Mouse (Mus musculus): ENCODE results near the gene Fam53b. TPM values are rescaled to one million over a fixed set of nuclear protein-coding genes. Genes with fewer than 3 reads are reported as not detected.

Fam53b gene
- polyA plus RNA-seq, 1 experiment from 2014 or later: 16.6 TPM

DNA sequence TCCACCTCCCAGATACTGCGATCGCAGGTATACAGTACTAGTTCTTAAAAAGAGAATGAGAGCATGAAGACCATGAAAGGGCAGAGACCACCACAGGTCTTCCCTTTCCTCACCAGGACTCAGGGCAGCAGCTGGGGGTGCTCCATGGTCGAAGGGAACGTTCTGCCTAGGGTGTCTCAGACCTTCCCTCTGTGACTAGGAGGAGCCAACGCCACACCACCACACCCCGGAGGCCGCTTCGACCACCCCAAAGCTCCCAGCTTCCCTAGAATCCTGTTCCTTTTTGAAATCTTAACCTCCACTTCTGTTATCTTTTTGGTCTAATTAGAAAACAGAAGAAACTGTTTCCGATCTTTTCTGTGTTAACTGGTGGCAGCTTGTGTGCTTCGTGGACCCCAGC, 37.8 kb downstream of the Fam53b start:
- H3K9ac ChIP-seq: no peak overlapping the region
- no peak overlapping the region for H3K4me3 ChIP-seq (replicated peaks; ENCODE audit: low read length)
- no peak overlapping the region for H3K4me2 ChIP-seq (replicated peaks)
- 93% methylated on average over 10 of the region's 10 CpGs for WGBS
- ATAC-seq (ENCODE audit: low FRiP score) (no peak), DNase-seq (ENCODE audit: low spot score) (no peak)
- H3K27me3 ChIP-seq (ENCODE audit: control insufficient read depth, insufficient read depth, low read length): no peaks in the 10 kb centered on the region
- H3K9me3 ChIP-seq (ENCODE audit: control insufficient read depth, low read length): no peaks in the 10 kb centered on the region
- H3K4me1 ChIP-seq (replicated peaks; ENCODE audit: control insufficient read depth, insufficient read depth, low read length): peaks cover 11% of the 10 kb centered on the region
- peaks cover 26% of the 10 kb centered on the region; the same call in 1 of the 2 replicates for H3K36me3 ChIP-seq (replicated peaks; ENCODE audit: control insufficient read depth, insufficient read depth)
- no peak overlapping the region for H3K27ac ChIP-seq

GRCm38 (mm10) chr7:132775333-132775732, 38.4 kb downstream of the Fam53b start:
- DNase-seq (ENCODE audit: low spot score): no peak
- H3K4me3 ChIP-seq (replicated peaks; ENCODE audit: low read length): no peak overlapping the region
- 92% methylated on average over 5 of the region's 5 CpGs for WGBS
- H3K4me2 ChIP-seq (replicated peaks): no peak overlapping the region
- H3K27ac ChIP-seq: no peak overlapping the region
- no peaks in the 10 kb centered on the region for H3K27me3 ChIP-seq (ENCODE audit: control insufficient read depth, insufficient read depth, low read length)
- no peak for ATAC-seq (ENCODE audit: low FRiP score)
- no peak overlapping the region for H3K9ac ChIP-seq
- H3K36me3 ChIP-seq (replicated peaks; ENCODE audit: control insufficient read depth, insufficient read depth): peaks cover 26% of the 10 kb centered on the region; the same call in 1 of the 2 replicates
- no peaks in the 10 kb centered on the region for H3K9me3 ChIP-seq (ENCODE audit: control insufficient read depth, low read length)
- H3K4me1 ChIP-seq (replicated peaks; ENCODE audit: control insufficient read depth, insufficient read depth, low read length): peaks cover 5% of the 10 kb centered on the region

GRCm38 (mm10) chr7:132773011-132773705, 40.5 kb downstream of the Fam53b start:
- peaks cover under 1% of the 10 kb centered on the region for H3K4me1 ChIP-seq (replicated peaks; ENCODE audit: control insufficient read depth, insufficient read depth, low read length)

GRCm38 (mm10) chr7:132772440-132772839, 41.2 kb downstream of the Fam53b start:
- Histone ChIP-seq H3K36me3 (replicated peaks; ENCODE audit: control insufficient read depth, insufficient read depth) (peaks cover 12% of the 10 kb centered on the region; the same call in 1 of the 2 replicates), H3K27ac (no peak overlapping the region), H3K4me2 (replicated peaks) (no peak overlapping the region), H3K27me3 (ENCODE audit: control insufficient read depth, insufficient read depth, low read length) (no peaks in the 10 kb centered on the region), H3K4me1 (replicated peaks; ENCODE audit: control insufficient read depth, insufficient read depth, low read length) (peaks cover 8% of the 10 kb centered on the region), H3K4me3 (replicated peaks; ENCODE audit: low read length) (no peak overlapping the region), H3K9ac (no peak overlapping the region), H3K9me3 (ENCODE audit: control insufficient read depth, low read length) (no peaks in the 10 kb centered on the region)
- WGBS: 89% methylated on average over 5 of the region's 5 CpGs
- DNase-seq (ENCODE audit: low spot score): no peak
- ATAC-seq (ENCODE audit: low FRiP score): no peak

More at GRCm38 (mm10) chr7:132773011-132773705, 40.5 kb downstream of the Fam53b start:
- Histone ChIP-seq H3K27me3 (ENCODE audit: control insufficient read depth, insufficient read depth, low read length) (no peaks in the 10 kb centered on the region), H3K4me2 (replicated peaks) (no peak overlapping the region), H3K9me3 (ENCODE audit: control insufficient read depth, low read length) (no peaks in the 10 kb centered on the region), H3K4me3 (replicated peaks; ENCODE audit: low read length) (no peak overlapping the region), H3K9ac (no peak overlapping the region), H3K36me3 (replicated peaks; ENCODE audit: control insufficient read depth, insufficient read depth) (peaks cover 19% of the 10 kb centered on the region; the same call in 1 of the 2 replicates), H3K27ac (no peak overlapping the region)
- no peak for ATAC-seq (ENCODE audit: low FRiP score)
- WGBS: 91% methylated on average over 7 of the region's 7 CpGs
- no peak for DNase-seq (ENCODE audit: low spot score)

GRCm38 (mm10) chr7:132768498-132769344, 45.0 kb downstream of the Fam53b start:
- DNase-seq (ENCODE audit: low spot score): no peak

DNA sequence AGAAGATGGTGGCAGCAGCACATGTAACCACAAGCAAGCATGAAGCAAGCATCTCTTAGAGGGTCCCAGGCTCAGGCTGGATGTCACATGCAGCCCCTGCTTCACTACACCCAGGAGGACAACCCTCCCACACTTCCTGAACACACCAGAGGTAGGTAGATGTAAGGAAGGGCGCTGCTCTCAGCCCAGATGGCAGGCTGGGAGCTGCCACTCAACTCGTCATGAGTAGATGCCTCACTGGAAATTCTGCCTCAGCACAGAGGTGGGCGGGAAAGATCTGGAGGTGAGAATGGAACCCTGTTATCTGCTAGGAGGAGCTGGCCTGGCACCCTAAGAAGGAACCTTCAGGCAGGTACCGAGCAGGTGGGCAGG, 45.7 kb downstream of the Fam53b start:
- Histone ChIP-seq H3K36me3 (replicated peaks; ENCODE audit: control insufficient read depth, insufficient read depth) (no peaks in the 10 kb centered on the region), H3K9me3 (ENCODE audit: control insufficient read depth, low read length) (no peaks in the 10 kb centered on the region), H3K9ac (no peak overlapping the region), H3K4me2 (replicated peaks) (no peak overlapping the region), H3K27me3 (ENCODE audit: control insufficient read depth, insufficient read depth, low read length) (no peaks in the 10 kb centered on the region), H3K4me3 (replicated peaks; ENCODE audit: low read length) (no peak overlapping the region), H3K4me1 (replicated peaks; ENCODE audit: control insufficient read depth, insufficient read depth, low read length) (peaks cover 27% of the 10 kb centered on the region), H3K27ac (0 out of 2 replicates have a peak overlapping the region, but pooled peaks have one; percentile 36)
- no peak for DNase-seq (ENCODE audit: low spot score)
- ATAC-seq (ENCODE audit: low FRiP score): no peak
- WGBS: 84% methylated on average over 4 of the region's 4 CpGs

More at GRCm38 (mm10) chr7:132768498-132769344, 45.0 kb downstream of the Fam53b start:
- Histone ChIP-seq H3K9ac (no peak overlapping the region), H3K27me3 (ENCODE audit: control insufficient read depth, insufficient read depth, low read length) (no peaks in the 10 kb centered on the region), H3K36me3 (replicated peaks; ENCODE audit: control insufficient read depth, insufficient read depth) (no peaks in the 10 kb centered on the region), H3K27ac (no peak overlapping the region), H3K9me3 (ENCODE audit: control insufficient read depth, low read length) (no peaks in the 10 kb centered on the region), H3K4me2 (replicated peaks) (no peak overlapping the region), H3K4me3 (replicated peaks; ENCODE audit: low read length) (no peak overlapping the region), H3K4me1 (replicated peaks; ENCODE audit: control insufficient read depth, insufficient read depth, low read length) (peaks cover 27% of the 10 kb centered on the region)
- ATAC-seq (ENCODE audit: low FRiP score): no peak
- WGBS: 86% methylated on average over 12 of the region's 12 CpGs

DNA sequence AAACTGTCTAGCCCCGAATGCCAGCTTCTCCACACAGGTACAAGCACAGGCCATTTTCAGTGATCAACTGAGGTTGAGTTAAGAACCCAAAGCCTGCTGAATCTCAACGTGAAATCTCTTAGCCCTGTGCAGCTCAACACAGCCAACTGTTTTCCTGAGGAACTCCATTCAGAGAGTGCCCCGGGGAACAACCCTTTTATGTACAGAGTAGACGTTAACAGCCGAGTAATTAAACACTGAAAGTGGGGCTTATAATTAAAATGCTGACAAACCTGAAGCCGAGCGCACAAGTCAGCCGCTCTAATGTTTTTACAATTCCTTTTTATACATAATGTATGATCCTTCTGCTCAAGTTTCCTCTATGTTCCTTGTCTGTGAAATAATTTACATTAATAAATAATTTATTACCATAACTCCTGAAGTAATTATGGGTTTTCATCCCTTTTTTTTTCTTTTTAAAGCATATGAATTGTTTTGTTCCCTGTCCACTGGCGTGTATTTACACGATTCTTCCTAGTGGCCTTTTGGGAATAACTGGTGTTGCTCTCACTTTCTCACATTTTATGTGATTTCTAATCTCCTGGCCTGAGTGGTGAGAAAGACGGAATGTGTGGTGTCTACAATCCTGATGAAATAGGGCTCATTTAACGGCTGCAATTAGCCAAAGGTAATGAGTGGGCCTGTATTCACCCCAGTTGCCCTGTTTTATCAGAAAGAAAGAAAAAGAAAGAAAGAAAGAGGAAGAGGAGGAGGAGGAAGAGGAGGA, 46.3 kb downstream of the Fam53b start:
- peak overlapping the region; percentile 65 for H3K27ac ChIP-seq
- WGBS: 24% methylated on average over 12 of the region's 12 CpGs
- no peak overlapping the region for H3K9ac ChIP-seq
- ATAC-seq (ENCODE audit: low FRiP score): no peak
- H3K36me3 ChIP-seq (replicated peaks; ENCODE audit: control insufficient read depth, insufficient read depth): no peaks in the 10 kb centered on the region
- H3K4me1 ChIP-seq (replicated peaks; ENCODE audit: control insufficient read depth, insufficient read depth, low read length): peaks cover 27% of the 10 kb centered on the region
- H3K4me2 ChIP-seq (replicated peaks): no peak overlapping the region
- no peaks in the 10 kb centered on the region for H3K9me3 ChIP-seq (ENCODE audit: control insufficient read depth, low read length)
- no peak overlapping the region for H3K4me3 ChIP-seq (replicated peaks; ENCODE audit: low read length)
- peak; percentile 54 for DNase-seq (ENCODE audit: low spot score)
- no peaks in the 10 kb centered on the region for H3K27me3 ChIP-seq (ENCODE audit: control insufficient read depth, insufficient read depth, low read length)

DNA sequence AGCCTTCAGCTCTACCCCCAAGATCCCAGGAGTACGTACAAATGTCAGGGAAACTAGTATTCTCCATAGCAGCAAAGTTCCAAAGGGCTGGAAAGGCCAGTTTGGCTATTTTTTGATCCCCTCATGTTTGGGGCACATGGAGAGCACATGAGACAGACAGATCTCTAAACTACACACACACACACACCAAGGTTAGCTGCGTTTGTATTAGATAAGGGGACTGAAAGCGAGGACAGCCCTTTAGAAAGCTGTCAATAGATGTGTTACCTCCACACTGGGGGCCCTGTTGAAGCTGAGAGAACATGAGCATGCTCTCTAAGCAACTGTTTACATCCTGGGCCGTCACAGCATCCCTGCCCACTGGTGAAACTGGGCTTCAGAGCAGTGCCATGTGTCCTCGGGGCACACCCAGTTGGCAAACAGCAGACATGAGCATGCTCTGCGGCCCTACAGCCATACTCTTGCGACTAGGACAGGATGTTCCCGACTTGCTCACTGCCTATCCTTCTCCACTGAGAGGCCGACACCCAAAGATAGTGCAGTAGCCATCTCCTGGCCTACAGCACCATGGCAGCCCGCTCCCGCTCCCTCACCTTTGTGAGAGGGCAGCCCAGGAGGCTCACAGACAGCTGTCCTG, 47.3 kb downstream of the Fam53b start:
- Histone ChIP-seq H3K4me3 (replicated peaks; ENCODE audit: low read length) (no peak overlapping the region), H3K9ac (no peak overlapping the region), H3K27ac (peak overlapping the region; percentile 65), H3K27me3 (ENCODE audit: control insufficient read depth, insufficient read depth, low read length) (no peaks in the 10 kb centered on the region), H3K9me3 (ENCODE audit: control insufficient read depth, low read length) (no peaks in the 10 kb centered on the region), H3K4me1 (replicated peaks; ENCODE audit: control insufficient read depth, insufficient read depth, low read length) (peaks cover 27% of the 10 kb centered on the region), H3K4me2 (replicated peaks) (no peak overlapping the region), H3K36me3 (replicated peaks; ENCODE audit: control insufficient read depth, insufficient read depth) (no peaks in the 10 kb centered on the region)
- ATAC-seq (ENCODE audit: low FRiP score): no peak
- 80% methylated on average over 11 of the region's 11 CpGs for WGBS
- DNase-seq (ENCODE audit: low spot score): no peak
